Mouse (Mus musculus): ENCODE results near the gene Gm10229. TPM values are rescaled to one million over a fixed set of nuclear protein-coding genes. Genes with fewer than 3 reads are reported as not detected.

The Gm10229 gene
- polyA plus RNA-seq, 1 experiment from 2014 or later, result not detected

Other genes with a start within 250 kb of the Gm10229 start
- not detected in 2 replicates for gene 2310057N15Rik, start 241.1 kb upstream of the Gm10229 start, polyA plus RNA-seq (2014; fragmentation: Nextera tagmentation; extraction: Ambion mirVana)
- not detected in 2 replicates for gene Gm5965, start 237.4 kb upstream of the Gm10229 start, polyA plus RNA-seq (2014; fragmentation: Nextera tagmentation; extraction: Ambion mirVana)
- not detected in 2 replicates for gene Gm20741, start 203.1 kb upstream of the Gm10229 start, polyA plus RNA-seq (2014; fragmentation: Nextera tagmentation; extraction: Ambion mirVana)
- not detected in 2 replicates for gene Krtap15, start 195.1 kb upstream of the Gm10229 start, polyA plus RNA-seq (2014; fragmentation: Nextera tagmentation; extraction: Ambion mirVana)
- not detected in 2 replicates for gene Krtap14, start 189.1 kb upstream of the Gm10229 start, polyA plus RNA-seq (2014; fragmentation: Nextera tagmentation; extraction: Ambion mirVana)
- not detected in 2 replicates for gene Krtap19-1, start 145.9 kb upstream of the Gm10229 start, polyA plus RNA-seq (2014; fragmentation: Nextera tagmentation; extraction: Ambion mirVana)
- gene Krtap19-2, start 141.0 kb upstream of the Gm10229 start, polyA plus RNA-seq (2014; fragmentation: Nextera tagmentation; extraction: Ambion mirVana), result not detected in 2 replicates
- not detected in 2 replicates for gene Krtap19-3, start 137.2 kb upstream of the Gm10229 start, polyA plus RNA-seq (2014; fragmentation: Nextera tagmentation; extraction: Ambion mirVana)
- not detected in 2 replicates for gene Krtap19-4, start 130.2 kb upstream of the Gm10229 start, polyA plus RNA-seq (2014; fragmentation: Nextera tagmentation; extraction: Ambion mirVana)
- gene Krtap19-5, start 118.8 kb upstream of the Gm10229 start, polyA plus RNA-seq (2014; fragmentation: Nextera tagmentation; extraction: Ambion mirVana), result not detected in 2 replicates
- gene Krtap19-9b, start 83.0 kb upstream of the Gm10229 start, polyA plus RNA-seq (2014; fragmentation: Nextera tagmentation; extraction: Ambion mirVana), result not detected in 2 replicates
- not detected in 2 replicates for gene Krtap16-3, start 52.4 kb upstream of the Gm10229 start, polyA plus RNA-seq (2014; fragmentation: Nextera tagmentation; extraction: Ambion mirVana)
- not detected in 2 replicates for gene Krtap22-2, start 4.5 kb upstream of the Gm10229 start, polyA plus RNA-seq (2014; fragmentation: Nextera tagmentation; extraction: Ambion mirVana)
- not detected in 2 replicates for gene Krtap6-1, start 16.4 kb downstream of the Gm10229 start, polyA plus RNA-seq (2014; fragmentation: Nextera tagmentation; extraction: Ambion mirVana)
- gene Gm10228, start 26.2 kb downstream of the Gm10229 start, polyA plus RNA-seq (2014; fragmentation: Nextera tagmentation; extraction: Ambion mirVana), result not detected in 2 replicates
- not detected in 2 replicates for gene Krtap6-5, start 32.6 kb downstream of the Gm10229 start, polyA plus RNA-seq (2014; fragmentation: Nextera tagmentation; extraction: Ambion mirVana)
- gene 1110025L11Rik, start 48.7 kb downstream of the Gm10229 start, polyA plus RNA-seq (2014; fragmentation: Nextera tagmentation; extraction: Ambion mirVana), result not detected in 2 replicates
- gene Krtap6-3, start 68.7 kb downstream of the Gm10229 start, polyA plus RNA-seq (2014; fragmentation: Nextera tagmentation; extraction: Ambion mirVana), result not detected in 2 replicates
- not detected in 2 replicates for gene Gm6358, start 125.6 kb downstream of the Gm10229 start, polyA plus RNA-seq (2014; fragmentation: Nextera tagmentation; extraction: Ambion mirVana)
- gene Gm10061, start 135.8 kb downstream of the Gm10229 start, polyA plus RNA-seq (2014; fragmentation: Nextera tagmentation; extraction: Ambion mirVana), result not detected in 2 replicates
- not detected in 2 replicates for gene Gm9789, start 142.7 kb downstream of the Gm10229 start, polyA plus RNA-seq (2014; fragmentation: Nextera tagmentation; extraction: Ambion mirVana)
- not detected in 2 replicates for gene Gm7735, start 154.2 kb downstream of the Gm10229 start, polyA plus RNA-seq (2014; fragmentation: Nextera tagmentation; extraction: Ambion mirVana)
- not detected in 2 replicates for gene 1110057P08Rik, start 159.5 kb downstream of the Gm10229 start, polyA plus RNA-seq (2014; fragmentation: Nextera tagmentation; extraction: Ambion mirVana)
- not detected in 2 replicates for gene Krtap20-2, start 190.6 kb downstream of the Gm10229 start, polyA plus RNA-seq (2014; fragmentation: Nextera tagmentation; extraction: Ambion mirVana)

Data from heart, embryonic 14.5 days (tissue).